Mouse (Mus musculus) midbrain, embryonic 12.5 days (tissue): ENCODE results near the gene Zc3h10. TPM values are rescaled to one million over a fixed set of nuclear protein-coding genes. Genes with fewer than 3 reads are reported as not detected.
"Not testable (repeated sequence)": the region's sequence is repeated elsewhere in the genome, so short reads cannot be mapped to it uniquely, and the experiment has no call there.

Source experiments
- ATAC-seq: fragments of 200-750 bp; cut with Nextera tagmentation; 2 replicates; pipeline ENCODE4 v1.8.0; 2017; ENCODE audit warnings: low read depth, moderate TSS enrichment, moderate library complexity; ENCODE audit not compliant: low FRiP score
- H3K27ac ChIP-seq: fragments of 300-500 bp; sonication (generic); replicated peaks from 2 replicates; pipeline ENCODE4 v1.5.1; 2016; ENCODE audit warnings: mild to moderate bottlenecking
- H3K27me3 ChIP-seq: fragments of 300-500 bp; sonication (generic); 2 replicates; pipeline ENCODE4 v1.6.1; 2016; ENCODE audit warnings: mild to moderate bottlenecking
- H3K36me3 ChIP-seq: fragments of 300-500 bp; sonication (generic); 2 replicates; pipeline ENCODE4 v1.6.1; 2016
- H3K4me1 ChIP-seq: fragments of 300-500 bp; sonication (generic); 2 replicates; pipeline ENCODE4 v1.6.1; 2016
- H3K4me2 ChIP-seq: fragments of 300-500 bp; sonication (generic); replicated peaks from 2 replicates; pipeline ENCODE4 v1.6.1; 2016; ENCODE audit warnings: mild to moderate bottlenecking, moderate library complexity
- H3K4me3 ChIP-seq: fragments of 300-500 bp; sonication (generic); 2 replicates; pipeline ENCODE4 v1.5.1; 2016; ENCODE audit warnings: mild to moderate bottlenecking
- H3K9ac ChIP-seq: fragments of 300-500 bp; sonication (generic); replicated peaks from 2 replicates; pipeline ENCODE4 v1.6.1; 2016; ENCODE audit warnings: mild to moderate bottlenecking, moderate library complexity
- H3K9me3 ChIP-seq: fragments of 300-500 bp; sonication (generic); 2 replicates; pipeline ENCODE4 v1.6.1; 2016; ENCODE audit warnings: mild to moderate bottlenecking
- WGBS: fragments of 180-500 bp; shearing (Covaris S2); methylation state at CpG from one replicate; pipeline ENCODE4 v1.1.7; 2016; 5-methylcytosine and 5-hydroxymethylcytosine counted together
- polyA plus RNA-seq: library from polyadenylated mRNA; unstranded; fragments of >200 nt; fragmentation: Nextera tagmentation; extraction: Ambion mirVana; gene quantifications from 2 replicates; pipeline ENCODE4 v1.2.1, GENCODE M21; 2016

Gene Zc3h10
- polyA plus RNA-seq, 1 experiment from 2014 or later: 22.5 TPM

DNA sequence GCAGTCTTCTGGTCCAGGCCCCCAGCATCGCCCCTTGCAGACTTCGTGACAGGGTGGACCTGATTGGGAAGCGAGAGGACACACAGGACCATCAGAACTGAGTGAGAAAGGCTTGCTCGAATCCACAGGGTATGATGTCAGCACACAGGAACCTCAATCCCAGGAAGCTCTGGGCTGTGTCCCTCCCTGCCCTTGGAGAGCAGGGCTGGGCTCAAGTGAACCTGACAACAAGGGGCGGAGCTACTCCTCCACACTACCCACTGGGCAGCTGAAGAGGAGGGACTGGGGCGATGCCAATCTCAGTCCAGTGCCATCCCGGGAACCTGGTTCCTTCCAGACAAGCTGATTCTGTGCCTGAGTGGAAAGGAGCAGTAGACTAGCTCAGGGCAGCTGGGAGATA is 36.1 kb upstream of the Zc3h10 start:
- no peaks in the 10 kb centered on the region for H3K4me1 ChIP-seq
- no peak overlapping the region for H3K9ac ChIP-seq
- H3K36me3 ChIP-seq: no peaks in the 10 kb centered on the region
- no peak overlapping the region for H3K4me3 ChIP-seq
- no peak for ATAC-seq
- WGBS: 23% methylated on average over 7 of the region's 7 CpGs
- H3K27me3 ChIP-seq: peaks cover 62% of the 10 kb centered on the region
- H3K9me3 ChIP-seq: no peaks in the 10 kb centered on the region
- no peak overlapping the region for H3K4me2 ChIP-seq
- H3K27ac ChIP-seq: no peak overlapping the region

DNA sequence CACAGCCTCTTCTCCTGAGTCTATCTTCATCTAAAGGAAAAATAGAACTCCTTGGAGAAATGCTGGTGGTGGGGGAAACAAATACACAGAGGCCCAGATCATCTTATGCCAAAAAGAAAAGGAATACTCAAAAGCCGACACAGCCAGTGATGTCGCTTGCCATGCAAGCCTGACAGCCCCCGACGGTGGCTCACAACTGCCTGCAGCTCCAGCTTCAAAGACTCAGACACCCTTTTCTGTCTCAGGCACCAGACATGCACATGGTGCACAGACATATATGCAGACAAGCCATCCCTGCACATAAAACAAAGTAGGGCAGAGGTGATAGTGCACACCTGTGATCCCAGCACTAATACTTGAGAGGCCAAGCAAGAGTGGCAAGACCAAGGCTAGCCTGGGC is 32.2 kb upstream of the Zc3h10 start:
- ATAC-seq: no peak
- H3K4me1 ChIP-seq: no peaks in the 10 kb centered on the region
- WGBS: 85% methylated on average over 4 of the region's 4 CpGs
- H3K27me3 ChIP-seq: peaks cover 24% of the 10 kb centered on the region
- H3K9me3 ChIP-seq: no peaks in the 10 kb centered on the region
- no peak overlapping the region for H3K4me2 ChIP-seq
- no peak overlapping the region for H3K27ac ChIP-seq
- no peaks in the 10 kb centered on the region for H3K36me3 ChIP-seq
- H3K9ac ChIP-seq: no peak overlapping the region
- no peak overlapping the region for H3K4me3 ChIP-seq

DNA sequence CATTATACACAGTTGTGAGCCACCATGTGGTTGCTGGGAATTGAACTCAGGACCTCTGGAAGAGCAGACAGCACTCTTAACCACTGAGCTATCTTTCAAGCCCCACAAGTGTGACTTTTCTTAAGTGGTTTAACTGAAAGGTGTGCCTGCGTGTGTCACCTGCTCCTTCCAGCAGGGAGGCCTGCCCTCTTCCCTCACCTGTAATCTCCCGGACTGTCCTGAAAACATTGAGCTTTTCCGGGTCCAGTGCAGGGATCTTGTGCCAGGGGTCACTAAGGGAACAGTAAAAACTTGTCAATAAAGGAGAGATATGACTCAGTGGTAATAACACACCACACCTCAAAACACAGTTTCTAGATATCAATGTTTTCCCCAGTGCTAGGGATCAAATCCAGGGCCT is 31.7 kb upstream of the Zc3h10 start:
- Histone ChIP-seq H3K4me3 (no peak overlapping the region), H3K9ac (no peak overlapping the region), H3K4me2 (no peak overlapping the region), H3K36me3 (no peaks in the 10 kb centered on the region), H3K9me3 (no peaks in the 10 kb centered on the region), H3K4me1 (no peaks in the 10 kb centered on the region), H3K27ac (no peak overlapping the region), H3K27me3 (peaks cover 19% of the 10 kb centered on the region)
- WGBS: 88% methylated on average over 3 of the region's 3 CpGs
- ATAC-seq: no peak

DNA sequence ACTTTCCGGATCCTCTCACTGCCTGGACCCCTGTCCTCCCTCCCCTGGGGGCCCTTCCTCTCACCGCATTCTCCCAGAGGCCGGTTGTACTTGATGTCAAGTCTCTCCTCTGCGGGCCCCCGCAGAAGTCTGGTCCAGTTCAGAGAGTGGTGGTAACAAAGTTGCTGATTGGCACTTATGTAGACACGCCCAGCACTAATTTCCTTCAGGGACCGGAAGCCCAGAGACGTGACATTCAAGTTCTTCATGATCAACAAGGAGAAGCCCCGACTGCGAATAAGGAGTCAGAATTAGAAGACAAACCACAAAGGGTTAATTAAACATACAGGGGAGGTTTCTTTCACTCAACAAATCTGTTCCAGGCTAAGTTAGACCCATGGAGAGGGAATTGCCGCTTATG is 30.8 kb upstream of the Zc3h10 start:
- no peak overlapping the region for H3K9ac ChIP-seq
- H3K4me1 ChIP-seq: no peaks in the 10 kb centered on the region
- no peaks in the 10 kb centered on the region for H3K36me3 ChIP-seq
- no peak overlapping the region for H3K4me3 ChIP-seq
- ATAC-seq: no peak
- no peaks in the 10 kb centered on the region for H3K9me3 ChIP-seq
- no peak overlapping the region for H3K4me2 ChIP-seq
- peaks cover 11% of the 10 kb centered on the region for H3K27me3 ChIP-seq
- WGBS: 79% methylated on average over 11 of the region's 11 CpGs
- no peak overlapping the region for H3K27ac ChIP-seq

DNA sequence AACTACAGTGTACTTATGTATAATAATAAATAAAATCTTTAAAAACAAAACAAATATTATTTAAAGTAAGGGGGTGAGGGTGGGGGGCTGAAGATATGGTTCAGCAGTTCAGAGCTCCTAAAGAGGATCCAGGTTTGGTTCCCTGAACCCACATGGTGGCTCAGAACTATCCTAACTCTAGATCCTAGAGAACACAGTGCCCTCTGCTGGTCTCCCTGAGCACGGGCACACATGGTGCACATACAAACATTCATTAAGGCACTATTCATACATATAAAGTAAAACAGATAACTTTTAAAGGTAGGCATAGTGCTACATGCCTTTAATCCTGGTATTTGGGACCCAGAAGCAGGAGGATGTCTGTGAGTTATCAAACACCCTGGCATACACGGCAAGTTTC is 27.5 kb upstream of the Zc3h10 start:
- Histone ChIP-seq H3K9ac (no peak overlapping the region), H3K4me1 (no peaks in the 10 kb centered on the region), H3K27me3 (0 out of 2 replicates have a peak, but pooled peaks cover 2% of the 10 kb centered on the region), H3K36me3 (no peaks in the 10 kb centered on the region), H3K9me3 (no peaks in the 10 kb centered on the region), H3K4me2 (no peak overlapping the region), H3K4me3 (no peak overlapping the region), H3K27ac (no peak overlapping the region)
- ATAC-seq: no peak
- WGBS: 92% methylated on average over 2 of the region's 2 CpGs

DNA sequence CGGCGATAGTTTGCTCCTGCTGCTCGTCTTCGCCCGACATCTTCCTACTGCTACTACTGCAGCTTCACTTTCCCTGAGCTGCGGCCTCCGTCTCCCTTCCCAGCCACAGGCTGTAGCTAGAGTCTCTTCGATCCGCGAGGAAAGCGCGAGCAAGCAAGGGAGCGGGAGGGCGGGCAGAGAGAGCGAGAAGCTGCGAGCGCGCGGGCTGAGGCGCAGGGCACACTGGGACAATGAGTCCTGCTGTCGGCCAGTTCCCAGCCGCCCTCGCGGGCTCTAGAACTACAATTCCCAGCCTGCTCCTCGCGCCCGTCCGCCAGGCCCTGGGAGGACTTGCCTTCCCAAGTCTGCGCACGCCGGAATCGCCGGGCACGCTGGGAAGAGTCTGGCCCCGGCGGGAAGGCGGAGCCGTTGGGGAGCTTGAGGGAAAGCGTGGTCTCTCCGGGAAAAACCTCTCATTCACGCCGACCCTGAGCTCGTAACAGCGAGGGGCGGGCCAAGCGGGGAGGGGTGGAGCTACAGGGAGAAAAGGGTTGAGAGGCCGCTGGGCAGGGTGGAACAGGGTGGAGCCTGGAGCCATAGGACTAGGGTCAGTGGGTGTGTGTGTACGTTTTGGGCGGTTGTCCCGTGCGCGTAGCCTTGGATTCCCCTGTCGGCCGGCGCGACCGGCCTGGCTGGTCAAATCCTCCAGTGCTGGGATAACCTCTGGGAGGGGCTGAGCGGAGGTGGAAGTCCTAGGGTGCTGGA is 18.4 kb upstream of the Zc3h10 start, which contains the start of gene Pa2g4:
Pa2g4 (minus strand) TSS at position 200 of the 744 bp plus-strand sequence.
- Histone ChIP-seq H3K9me3 (no peaks in the 10 kb centered on the region), H3K27ac (peak within 1 kb of the TSS; percentile 93), H3K4me3 (peak within 1 kb of the TSS; percentile 68), H3K9ac (peak within 1 kb of the TSS; percentile 89), H3K27me3 (0 out of 2 replicates have a peak, but pooled peaks cover 5% of the 10 kb centered on the region), H3K36me3 (peaks cover 29% of the 10 kb centered on the region), H3K4me2 (peak within 1 kb of the TSS; percentile 88), H3K4me1 (peaks cover 18% of the 10 kb centered on the region)
- peak; percentile 99 for ATAC-seq
- WGBS: under 1% methylated on average over 57 of the region's 58 CpGs

DNA sequence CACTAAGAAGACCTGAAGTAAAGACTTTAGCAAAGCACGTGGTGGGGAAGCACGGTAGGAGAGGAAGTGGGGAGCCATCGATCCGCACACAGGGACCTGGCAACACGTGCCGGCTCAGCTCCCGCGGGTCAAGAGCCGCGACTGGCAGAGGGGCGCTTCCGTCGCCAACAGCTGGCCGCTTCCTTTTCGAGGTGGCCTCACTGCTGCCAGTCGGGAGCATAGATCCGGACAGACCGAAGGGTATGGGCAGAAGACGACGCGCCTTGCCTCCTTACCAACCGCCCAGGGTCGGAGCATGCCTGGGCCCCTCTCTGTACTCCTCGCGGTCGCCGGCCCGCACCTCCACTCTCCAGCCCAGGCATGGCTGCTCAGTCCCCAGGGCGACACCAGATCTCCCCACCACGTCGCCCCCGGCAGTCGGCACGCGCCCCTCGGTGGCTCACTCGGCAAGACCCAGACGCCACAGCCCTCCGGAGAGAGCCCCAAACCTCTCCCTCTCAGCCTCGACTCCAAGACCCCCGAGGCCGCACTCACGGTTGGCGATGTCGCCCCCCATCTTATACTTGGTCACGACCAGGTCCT is 17.7 kb upstream of the Zc3h10 start:
- Histone ChIP-seq H3K4me2 (peak overlapping the region; percentile 88), H3K27me3 (0 out of 2 replicates have a peak, but pooled peaks cover 5% of the 10 kb centered on the region), H3K4me1 (peaks cover 18% of the 10 kb centered on the region), H3K27ac (peak overlapping the region; percentile 93), H3K36me3 (peaks cover 36% of the 10 kb centered on the region), H3K4me3 (peak overlapping the region; percentile 68), H3K9ac (peak overlapping the region; percentile 89), H3K9me3 (no peaks in the 10 kb centered on the region)
- WGBS: under 1% methylated on average over 46 of the region's 46 CpGs
- peak; percentile 35 for ATAC-seq

DNA sequence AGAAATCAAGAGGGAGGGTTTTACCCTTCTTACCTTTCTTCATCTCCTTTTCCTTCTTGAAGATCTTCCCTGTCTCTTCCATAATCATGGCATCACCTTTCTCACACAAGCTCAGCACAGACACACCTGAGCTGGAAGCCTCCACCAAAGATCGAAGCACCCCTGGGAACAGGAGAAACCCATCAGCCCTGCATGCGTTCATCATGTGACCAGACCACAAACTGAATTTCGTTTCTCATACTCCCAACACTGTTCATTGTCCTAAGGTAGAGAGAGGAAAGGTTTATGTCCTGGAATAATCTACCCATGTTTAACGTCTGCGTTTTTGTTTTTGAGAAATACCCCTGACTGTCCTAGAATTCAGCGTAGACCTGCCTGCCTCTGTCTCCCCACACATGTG is 16.0 kb upstream of the Zc3h10 start:
- Histone ChIP-seq H3K36me3 (peaks cover 54% of the 10 kb centered on the region), H3K9me3 (no peaks in the 10 kb centered on the region), H3K27ac (no peak overlapping the region; the same call in 1 of the 2 replicates), H3K4me2 (0 out of 2 replicates have a peak overlapping the region, but pooled peaks have one; percentile 88), H3K4me1 (peaks cover 18% of the 10 kb centered on the region), H3K27me3 (no peaks in the 10 kb centered on the region), H3K9ac (0 out of 2 replicates have a peak overlapping the region, but pooled peaks have one; percentile 24), H3K4me3 (no peak overlapping the region)
- 94% methylated on average over 6 of the region's 6 CpGs for WGBS
- no peak for ATAC-seq

DNA sequence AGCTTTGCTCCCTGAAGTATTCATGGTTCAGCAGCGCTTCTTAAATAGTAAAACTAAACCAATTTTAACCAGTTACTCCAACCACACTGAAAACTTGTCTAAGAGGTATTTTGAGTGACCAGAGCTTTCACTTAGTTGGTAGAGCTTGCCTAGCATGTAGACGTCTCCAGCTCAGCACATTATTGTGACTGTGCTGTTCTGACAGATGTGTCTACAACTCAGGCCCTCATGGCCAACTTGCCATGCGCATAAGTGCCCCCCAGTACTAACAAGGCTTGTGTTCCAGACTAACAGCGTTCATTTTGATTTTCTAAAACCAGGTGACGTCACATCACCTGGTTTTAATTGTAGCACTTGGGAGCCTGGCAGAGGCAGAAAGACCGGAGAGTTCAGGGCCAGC is 9.4 kb upstream of the Zc3h10 start:
- H3K4me1 ChIP-seq: no peaks in the 10 kb centered on the region
- H3K27ac ChIP-seq: no peak overlapping the region
- no peak overlapping the region for H3K4me2 ChIP-seq
- H3K9me3 ChIP-seq: no peaks in the 10 kb centered on the region
- H3K9ac ChIP-seq: no peak overlapping the region
- H3K4me3 ChIP-seq: no peak overlapping the region
- no peaks in the 10 kb centered on the region for H3K27me3 ChIP-seq
- 86% methylated on average over 6 of the region's 6 CpGs for WGBS
- no peak for ATAC-seq
- peaks cover 52% of the 10 kb centered on the region for H3K36me3 ChIP-seq

DNA sequence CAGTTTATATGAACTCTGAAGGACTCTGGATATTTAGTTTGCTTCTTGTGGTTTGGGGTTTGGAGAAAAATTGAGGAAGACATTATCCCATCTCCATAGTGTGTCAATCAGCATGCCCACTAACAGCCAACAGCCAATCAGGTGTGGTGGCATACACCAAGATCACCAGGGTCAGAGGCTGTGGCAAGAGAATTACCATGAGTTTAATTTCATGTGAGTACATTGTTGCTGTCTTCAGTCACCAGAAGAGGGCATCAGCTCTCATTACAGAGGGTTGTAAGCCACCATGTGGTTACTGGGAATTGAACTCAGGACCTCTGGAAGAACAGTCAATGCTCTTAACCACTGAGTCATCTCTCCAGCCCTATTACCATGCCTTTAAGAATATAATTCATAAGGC is 8.7 kb upstream of the Zc3h10 start:
- H3K4me3 ChIP-seq: no peak overlapping the region
- no peak overlapping the region for H3K27ac ChIP-seq
- no peak for ATAC-seq
- H3K4me2 ChIP-seq: no peak overlapping the region
- no peaks in the 10 kb centered on the region for H3K27me3 ChIP-seq
- H3K9me3 ChIP-seq: no peaks in the 10 kb centered on the region
- no peak overlapping the region for H3K9ac ChIP-seq
- H3K36me3 ChIP-seq: peaks cover 45% of the 10 kb centered on the region
- no peaks in the 10 kb centered on the region for H3K4me1 ChIP-seq

DNA sequence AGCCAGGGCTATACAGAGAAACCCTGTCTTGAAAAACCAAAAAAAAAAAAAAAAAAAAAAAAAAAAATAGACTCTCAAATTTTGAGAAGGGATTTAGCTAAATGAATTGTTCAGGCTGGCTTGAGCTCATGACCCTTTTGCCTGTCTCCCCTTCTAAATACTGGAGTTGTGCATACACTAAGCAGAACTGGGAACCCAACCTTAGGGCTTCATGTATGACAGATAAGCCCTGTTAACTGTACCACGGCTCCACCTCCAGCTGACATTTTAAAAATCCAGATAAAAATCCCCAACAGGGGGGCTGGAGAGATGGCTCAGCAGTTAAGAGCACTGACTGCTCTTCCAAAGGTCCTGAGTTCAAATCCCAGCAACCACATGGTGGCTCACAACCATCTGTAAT is 8.0 kb upstream of the Zc3h10 start:
- H3K36me3 ChIP-seq: peaks cover 38% of the 10 kb centered on the region
- not testable (repeated sequence) for H3K9me3 ChIP-seq, H3K4me2 ChIP-seq, ATAC-seq, H3K27me3 ChIP-seq, H3K4me3 ChIP-seq, H3K27ac ChIP-seq, H3K4me1 ChIP-seq, H3K9ac ChIP-seq
- WGBS: 92% methylated on average over 1 of the region's 1 CpGs

DNA sequence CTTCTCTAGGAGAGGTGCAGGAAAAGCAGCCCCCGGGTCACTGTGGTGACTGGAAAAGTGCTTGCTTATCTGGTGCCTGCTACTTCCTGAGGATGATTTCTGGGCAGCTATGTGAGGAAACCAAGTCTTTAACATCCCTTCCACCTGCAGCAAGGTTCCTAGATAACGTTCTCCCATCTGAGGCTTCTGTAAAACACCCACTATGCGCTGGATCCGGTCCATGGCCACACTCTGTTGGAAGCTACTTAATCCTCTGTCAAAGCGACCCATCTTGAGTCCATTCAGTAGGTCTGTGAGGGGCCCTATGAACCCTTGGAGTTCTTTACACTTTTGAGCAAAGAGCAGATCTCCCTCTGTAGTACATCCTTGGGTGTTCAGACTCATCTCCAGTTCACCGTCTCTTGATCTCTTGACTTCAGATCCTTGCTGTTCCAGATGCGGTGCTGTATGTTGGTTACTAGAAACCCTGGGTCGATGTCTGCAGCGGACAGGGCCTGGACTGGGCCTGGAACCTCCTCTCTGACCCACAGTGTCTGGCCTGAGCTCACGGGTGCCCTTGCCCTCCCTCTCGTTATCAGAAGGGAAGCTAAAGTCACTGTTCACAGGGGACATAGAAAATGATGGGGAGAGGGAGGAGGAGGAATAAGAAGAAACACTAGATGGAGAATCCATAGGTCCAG is 2.7 kb upstream of the Zc3h10 start:
- not testable (repeated sequence) for H3K4me3 ChIP-seq, ATAC-seq, H3K9ac ChIP-seq, H3K9me3 ChIP-seq, H3K27ac ChIP-seq, H3K36me3 ChIP-seq, H3K27me3 ChIP-seq, H3K4me2 ChIP-seq
- WGBS: 92% methylated on average over 11 of the region's 11 CpGs
- peaks cover 14% of the 10 kb centered on the region for H3K4me1 ChIP-seq
